Mouse (Mus musculus) E14TG2a.4 (cell line): ENCODE data around the gene Gm49510.

Experiments
- H3K27me3 ChIP-seq: 2 replicates; pipeline ENCODE4 v1.6.1; 2014; ENCODE audit warnings: low read length, control low read depth; ENCODE audit not compliant: insufficient read depth
- H3K36me3 ChIP-seq: 2 replicates; pipeline ENCODE4 v1.6.1; 2014; ENCODE audit warnings: low read length, control low read depth; ENCODE audit not compliant: insufficient read depth
- H3K4me1 ChIP-seq: replicated peaks from 2 replicates; pipeline ENCODE4 v1.6.1; 2014; ENCODE audit warnings: low read depth, low read length, control low read depth
- H3K4me3 ChIP-seq: replicated peaks from 2 replicates; pipeline ENCODE4 v1.5.1; 2014; ENCODE audit warnings: mild to moderate bottlenecking, low read length
- H3K9me3 ChIP-seq: 2 replicates; pipeline ENCODE4 v1.6.1; 2014; ENCODE audit warnings: low read length, control low read depth
- CTCF ChIP-seq: conservative IDR thresholded peaks from 2 replicates; pipeline ENCODE4 v1.5.1; 2014; ENCODE audit warnings: low read length
- NANOG ChIP-seq: IDR thresholded peaks from 2 replicates; pipeline ENCODE4 v1.6.1; 2014; ENCODE audit warnings: borderline replicate concordance, low read length, mixed read lengths
- POU5F1 ChIP-seq: IDR thresholded peaks from 2 replicates; pipeline ENCODE4 v1.6.1; 2014; ENCODE audit warnings: low read length, borderline replicate concordance

The Gm49510 gene

GRCm38 (mm10) chr15:78934784-78935320, 35.4 kb downstream of the Gm49510 start, which contains the start of gene Nol12:
Gene Nol12, plus strand, starts transcription at chr15:78934933.
- Histone ChIP-seq H3K4me1 (peaks cover 45% of the 10 kb centered on the region), H3K4me3 (peak within 1 kb of the TSS; percentile 91), H3K36me3 (peaks cover 43% of the 10 kb centered on the region), H3K27me3 (no peaks in the 10 kb centered on the region; the same call in 1 of the 2 replicates), H3K9me3 (no peaks in the 10 kb centered on the region)
- TF ChIP-seq CTCF: no peak
- no peak for TF ChIP-seq NANOG
- no peak for TF ChIP-seq POU5F1

GRCm38 (mm10) chr15:78936403-78936802, 36.9 kb downstream of the Gm49510 start:
- H3K27me3 ChIP-seq: no peaks in the 10 kb centered on the region
- H3K4me1 ChIP-seq: peaks cover 43% of the 10 kb centered on the region
- H3K4me3 ChIP-seq: peak overlapping the region; percentile 91
- H3K9me3 ChIP-seq: no peaks in the 10 kb centered on the region
- H3K36me3 ChIP-seq: peaks cover 54% of the 10 kb centered on the region
- TF ChIP-seq POU5F1 (no peak), CTCF (no peak), NANOG (no peak)

GRCm38 (mm10) chr15:78937311-78937710, 37.8 kb downstream of the Gm49510 start:
- Histone ChIP-seq H3K36me3 (peaks cover 60% of the 10 kb centered on the region), H3K4me1 (peaks cover 40% of the 10 kb centered on the region), H3K27me3 (no peaks in the 10 kb centered on the region), H3K9me3 (no peaks in the 10 kb centered on the region), H3K4me3 (peak overlapping the region; percentile 91)
- no peak for TF ChIP-seq NANOG

GRCm38 (mm10) chr15:78937963-78938362, 38.5 kb downstream of the Gm49510 start:
- peaks cover 60% of the 10 kb centered on the region for H3K36me3 ChIP-seq
- TF ChIP-seq POU5F1: no peak
- no peak for TF ChIP-seq NANOG
- TF ChIP-seq CTCF: no peak
- peak overlapping the region; percentile 91; the same call in 1 of the 2 replicates for H3K4me3 ChIP-seq
- H3K27me3 ChIP-seq: no peaks in the 10 kb centered on the region
- H3K9me3 ChIP-seq: no peaks in the 10 kb centered on the region
- peaks cover 46% of the 10 kb centered on the region for H3K4me1 ChIP-seq

GRCm38 (mm10) chr15:78940325-78940724, 40.9 kb downstream of the Gm49510 start:
- peaks cover 3% of the 10 kb centered on the region; the same call in 1 of the 2 replicates for H3K27me3 ChIP-seq
- TF ChIP-seq POU5F1: no peak
- no peak for TF ChIP-seq NANOG
- TF ChIP-seq CTCF: no peak
- peaks cover 45% of the 10 kb centered on the region for H3K4me1 ChIP-seq
- H3K4me3 ChIP-seq: no peak overlapping the region
- H3K9me3 ChIP-seq: no peaks in the 10 kb centered on the region
- H3K36me3 ChIP-seq: peaks cover 60% of the 10 kb centered on the region

GRCm38 (mm10) chr15:78942663-78943062, 43.2 kb downstream of the Gm49510 start:
- H3K9me3 ChIP-seq: no peaks in the 10 kb centered on the region
- H3K4me3 ChIP-seq: no peak overlapping the region
- peak; percentile 78 for TF ChIP-seq CTCF
- TF ChIP-seq NANOG: no peak
- peaks cover 44% of the 10 kb centered on the region for H3K36me3 ChIP-seq
- peaks cover 24% of the 10 kb centered on the region for H3K27me3 ChIP-seq
- peaks cover 32% of the 10 kb centered on the region for H3K4me1 ChIP-seq

- Histone ChIP-seq H3K9me3 (no peaks in the 10 kb centered on the region), H3K4me1 (peaks cover 43% of the 10 kb centered on the region), H3K27me3 (peaks cover 42% of the 10 kb centered on the region), H3K4me3 (no peak overlapping the region), H3K36me3 (peaks cover 8% of the 10 kb centered on the region)
- no peak for TF ChIP-seq CTCF
Measured at GRCm38 (mm10) chr15:78946232-78946631, 46.8 kb downstream of the Gm49510 start.

- H3K9me3 ChIP-seq: no peaks in the 10 kb centered on the region
- H3K27me3 ChIP-seq: peaks cover 42% of the 10 kb centered on the region
- no peak for TF ChIP-seq NANOG
- no peak for TF ChIP-seq CTCF
- no peak for TF ChIP-seq POU5F1
- peak within 1 kb of the TSS; percentile 75 for H3K4me3 ChIP-seq
- peaks cover 34% of the 10 kb centered on the region for H3K4me1 ChIP-seq
- H3K36me3 ChIP-seq: no peaks in the 10 kb centered on the region
Measured at GRCm38 (mm10) chr15:78947657-78948056, 48.2 kb downstream of the Gm49510 start, which contains the start of gene Triobp. Gene Triobp, plus strand, starts transcription at chr15:78947724.

- peaks cover 42% of the 10 kb centered on the region for H3K27me3 ChIP-seq
- no peak for TF ChIP-seq NANOG
- TF ChIP-seq CTCF: no peak
- TF ChIP-seq POU5F1: no peak
- no peaks in the 10 kb centered on the region for H3K36me3 ChIP-seq
- H3K4me1 ChIP-seq: peaks cover 29% of the 10 kb centered on the region
- no peaks in the 10 kb centered on the region for H3K9me3 ChIP-seq
- H3K4me3 ChIP-seq: peak overlapping the region; percentile 75
Measured at GRCm38 (mm10) chr15:78948152-78948725, 48.8 kb downstream of the Gm49510 start.
